Mouse (Mus musculus) layer of hippocampus, postnatal 14 days (tissue): ENCODE results near the gene Riox1. TPM values are rescaled to one million over a fixed set of nuclear protein-coding genes. Genes with fewer than 3 reads are reported as not detected.

ENCODE experiments used
- total RNA-seq, 2 experiments: library from RNA; stranded (reverse); gene quantifications; 2 replicates each; pipeline ENCODE4 v1.2.3; 2021

The Riox1 gene
- total RNA-seq, 2 experiments from 2014 or later: 14.0 to 15.8 TPM

Other genes starting within 250 kb of the Riox1 start
- gene Papln, start 187.0 kb upstream of the Riox1 start, total RNA-seq: 1 to 10 TPM; 1.4 to 3.7 TPM
- gene Numb, start 28.7 kb upstream of the Riox1 start, total RNA-seq: 10 to 100 TPM; 31.6 to 32.1 TPM
- under 1 TPM in 1 of 2 experiments, not detected in 1; 0.12 TPM for gene Heatr4, start 34.2 kb downstream of the Riox1 start, total RNA-seq
- gene Acot2, start 37.3 kb downstream of the Riox1 start, total RNA-seq: 10 to 100 TPM; 15.0 to 15.3 TPM
- 10 to 100 TPM; 20.7 to 23.9 TPM for gene Acot1, start 58.9 kb downstream of the Riox1 start, total RNA-seq
- gene Acot4, start 87.8 kb downstream of the Riox1 start, total RNA-seq: 1 to 10 TPM; 2.2 to 4.4 TPM
- gene Gm49366, start 88.3 kb downstream of the Riox1 start, total RNA-seq: not detected
- 1 to 10 TPM; 1.2 to 1.8 TPM for gene Acot3, start 101.5 kb downstream of the Riox1 start, total RNA-seq
- gene Acot5, start 118.7 kb downstream of the Riox1 start, total RNA-seq: 1 to 10 TPM; 6.2 to 6.5 TPM
- 1 to 10 TPM; 4.7 to 5.0 TPM for gene Acot6, start 150.0 kb downstream of the Riox1 start, total RNA-seq
- 100 to 1,000 TPM in 1 of 2 experiments, 10 to 100 TPM in 1; 94.3 to 102 TPM for gene Dnal1, start 163.8 kb downstream of the Riox1 start, total RNA-seq
- 1 to 10 TPM; 3.3 to 4.5 TPM for gene Pnma1, start 197.9 kb downstream of the Riox1 start, total RNA-seq